Mouse (Mus musculus) megakaryocyte-erythroid progenitor cell, adult 5-6 weeks (primary cell): ENCODE results near the gene Gne. TPM values are rescaled to one million over a fixed set of nuclear protein-coding genes. Genes with fewer than 3 reads are reported as not detected.

Source experiments
- ATAC-seq: replicated peaks from 2 replicates; pipeline ENCODE4 v1.8.0; 2016; ENCODE audit warnings: mild to moderate bottlenecking, inconsistent platforms; ENCODE audit not compliant: severe bottlenecking, poor library complexity, low FRiP score, low TSS enrichment
- total RNA-seq, 2 experiments: library from RNA; stranded (forward) in 1 of 2; stranded (reverse) in 1 of 2; fragments of 200-1000, 215-1000 nt in 1 of 2; fragments of >200 nt in 1 of 2; fragmentation: Nextera tagmentation in 1 of 2; gene quantifications; 2 replicates each; pipeline ENCODE4 v1.2.3; 2014 to 2017

Gne gene
- total RNA-seq (2014; fragmentation: Nextera tagmentation) (38.3 and 48.9 TPM in 2 replicates), total RNA-seq (2017) (35.4 and 42.6 TPM in 2 replicates)

GRCm38 (mm10) chr4:44083945-44084344 lies at the start of gene Gne:
TSS of gene Gne (minus strand) at chr4:44084177.
- 0 out of 2 replicates have a peak, but pooled peaks have one; percentile 44 for ATAC-seq

- ATAC-seq: no peak
Measured at GRCm38 (mm10) chr4:44126805-44127204, 42.8 kb upstream of the Gne start.

GRCm38 (mm10) chr4:44119410-44120201 lies 35.6 kb upstream of the Gne start:
- ATAC-seq: no peak

- ATAC-seq: no peak
Measured at GRCm38 (mm10) chr4:44115046-44115445, 31.1 kb upstream of the Gne start.

- peak; percentile 38; the same call in 1 of the 2 replicates for ATAC-seq
Measured at GRCm38 (mm10) chr4:44113393-44114138, 29.6 kb upstream of the Gne start.

GRCm38 (mm10) chr4:44112741-44113140 lies 28.8 kb upstream of the Gne start:
- ATAC-seq: no peak

GRCm38 (mm10) chr4:44110771-44111170 lies 26.8 kb upstream of the Gne start:
- ATAC-seq: no peak

- ATAC-seq: no peak
Measured at GRCm38 (mm10) chr4:44108297-44108696, 24.3 kb upstream of the Gne start.

GRCm38 (mm10) chr4:44107339-44107738 lies 23.4 kb upstream of the Gne start:
- ATAC-seq: no peak

- ATAC-seq: 0 out of 2 replicates have a peak, but pooled peaks have one; percentile 42
Measured at GRCm38 (mm10) chr4:44106297-44106821, 22.4 kb upstream of the Gne start.

- ATAC-seq: no peak
Measured at GRCm38 (mm10) chr4:44104195-44104917, 20.4 kb upstream of the Gne start.

- ATAC-seq: no peak
Measured at GRCm38 (mm10) chr4:44103620-44104019, 19.6 kb upstream of the Gne start.

GRCm38 (mm10) chr4:44097576-44098335 lies 13.8 kb upstream of the Gne start:
- ATAC-seq: no peak

GRCm38 (mm10) chr4:44094475-44094874 lies 10.5 kb upstream of the Gne start:
- no peak for ATAC-seq

- ATAC-seq: no peak
Measured at GRCm38 (mm10) chr4:44092359-44092758, 8.4 kb upstream of the Gne start.

- no peak for ATAC-seq
Measured at GRCm38 (mm10) chr4:44085566-44085965, 1.6 kb upstream of the Gne start.

- ATAC-seq: no peak
Measured at GRCm38 (mm10) chr4:44084602-44085325, 787 bp upstream of the Gne start.

- ATAC-seq: no peak
Measured at GRCm38 (mm10) chr4:44078358-44078933, 5.5 kb downstream of the Gne start.
